Mouse (Mus musculus) embryonic stem cell, embryonic (primary cell): ENCODE data around the gene Ssmem1.

Experiments used
- CTCF ChIA-PET, 4 experiments: fragments of 300-600 bp in 2 of 4; fragments of 350-600 bp in 2 of 4; sonication (Branson Sonifier 250); formaldehyde crosslinking; loops; one replicate each; lab custom pipeline; 2022; ENCODE audit warnings: inconsistent platforms in 2 of 4; lab: Charles Lee
- POLR2A ChIA-PET, 4 experiments: fragments of 300-600 bp in 2 of 4; fragments of 350-600 bp in 2 of 4; sonication (Branson Sonifier 250); formaldehyde crosslinking; loops; one replicate each; lab custom pipeline; 2022; ENCODE audit warnings: antibody characterized with exemption in 4 of 4, inconsistent platforms in 1 of 4; lab: Charles Lee

The Ssmem1 gene

DNA sequence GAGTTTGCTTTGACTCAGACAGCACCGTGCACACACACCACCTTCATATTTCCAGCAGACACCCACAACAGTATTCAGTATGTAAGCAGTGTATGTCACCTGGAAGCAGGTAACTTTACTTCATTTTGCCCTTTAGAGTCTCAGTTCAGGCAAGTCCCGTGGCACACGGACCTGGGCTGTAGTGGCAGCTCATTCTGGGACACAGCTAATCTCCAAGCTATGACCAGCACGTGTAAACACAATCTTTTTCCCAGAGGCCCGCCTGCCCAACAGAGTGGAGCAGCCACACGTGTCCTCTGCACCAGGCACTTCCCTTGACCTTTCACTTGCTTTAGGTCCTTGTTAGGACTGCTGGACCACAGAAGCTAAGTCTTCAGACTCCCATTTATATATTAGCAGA lies 23.1 kb upstream of the Ssmem1 start:
- ChIA-PET POLR2A (interaction anchor here in 3 of 4 experiments (0.9 to 10.1 kb wide), 7 partner anchors 9 to 23 kb away, joined by 3 to 78 read pairs (median 4); partner anchors contain the start of genes Ssmem1 (in 2 of the 3) and Tmem209 (in 2 of the 3)), CTCF (no interaction called here)

DNA sequence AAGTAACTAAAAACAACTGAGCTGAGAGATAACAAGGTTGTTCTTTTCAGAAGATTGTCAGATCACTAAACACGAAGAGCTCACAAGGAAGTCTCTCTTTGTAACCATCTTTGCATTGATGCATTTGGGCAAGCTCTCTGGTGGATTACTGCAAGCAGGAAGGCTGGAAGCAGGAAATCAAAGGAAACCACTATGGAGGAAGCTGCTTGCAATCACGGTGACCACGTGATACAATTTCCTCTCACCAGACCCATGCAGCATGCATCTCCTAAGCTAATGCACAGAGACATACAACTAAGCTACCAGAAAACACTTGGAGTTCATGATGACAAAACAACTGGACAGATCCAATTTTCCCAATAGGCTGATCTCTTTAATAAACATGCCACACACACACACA lies 10.6 kb upstream of the Ssmem1 start:
- ChIA-PET CTCF (interaction anchor here in 3 of 4 experiments (0.6 to 0.7 kb wide), 3 partner anchors 10 to 900 kb away, joined by 3 to 4 read pairs (median 3); no protein-coding TSS in a partner anchor), POLR2A (interaction anchor here in 3 of 4 experiments (1.0 to 5.6 kb wide), 10 partner anchors 10 to 108 kb away, joined by 4 to 43 read pairs (median 6); partner anchors contain the start of genes Ssmem1 (in 3 of the 3), Tmem209 (in 3 of the 3) and Zc3hc1 (in 1 of the 3))

DNA sequence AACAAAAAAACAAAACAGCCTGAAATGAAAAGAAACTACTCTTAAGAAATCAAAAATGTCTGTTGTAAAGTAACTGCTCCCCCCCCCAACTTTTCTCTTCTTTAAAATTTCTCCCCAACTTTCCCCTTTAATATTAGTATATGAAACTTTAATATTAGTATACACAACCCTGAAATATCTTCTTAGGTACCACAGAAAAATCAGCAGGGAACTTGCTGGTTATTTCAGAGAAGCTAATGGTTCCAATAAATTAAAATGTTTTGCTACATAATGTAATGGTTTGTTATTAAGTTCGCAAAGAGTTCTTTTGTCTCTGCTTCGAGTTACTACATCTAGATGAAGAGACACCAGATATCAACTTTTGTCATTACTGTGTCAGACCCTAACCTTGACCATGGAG lies 825 bp upstream of the Ssmem1 start:
- CTCF ChIA-PET, result interaction anchor here in 2 of 4 experiments (0.5 to 2.0 kb wide), 6 partner anchors 27 to 474 kb away, joined by 3 to 7 read pairs (median 3); partner anchors contain the start of genes Cep41 (in 1 of the 2) and Klhdc10 (in 1 of the 2)
- POLR2A ChIA-PET, result interaction anchor here (0.8 to 7.1 kb wide), 90 partner anchors 7 to 862 kb away, joined by 3 to 78 read pairs (median 6); partner anchors contain the start of genes Zc3hc1 (in 3 of the 4), Cep41 (in 2 of the 4), Klhdc10 (in 2 of the 4) and Cpa4 (in 1 of the 4)

DNA sequence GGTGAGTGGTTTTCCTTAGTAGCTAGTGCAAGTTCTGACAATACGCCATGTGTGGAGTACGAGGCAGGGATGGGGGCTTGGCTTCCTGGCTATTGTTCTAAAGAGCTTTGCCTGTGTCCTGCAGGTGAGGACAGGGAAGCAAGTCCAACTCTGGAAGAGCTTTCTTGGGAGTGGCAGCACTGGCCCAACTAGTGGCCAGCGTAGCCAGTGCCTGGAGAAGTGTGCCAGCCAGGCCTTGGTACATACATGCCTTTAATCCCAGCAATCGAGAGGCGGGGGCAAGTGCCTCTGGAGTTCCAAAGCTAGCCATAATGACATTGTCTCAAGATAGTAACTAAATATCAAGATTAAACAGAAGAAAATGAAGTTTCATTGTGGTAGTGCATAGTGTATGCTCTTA lies 642 bp downstream of the Ssmem1 start:
- ChIA-PET CTCF (interaction anchor here in 3 of 4 experiments (0.6 to 2.0 kb wide), 10 partner anchors 12 to 1846 kb away, joined by 3 to 9 read pairs (median 3); no protein-coding TSS in a partner anchor), POLR2A (interaction anchor here (0.5 to 7.1 kb wide), 89 partner anchors 7 to 860 kb away, joined by 3 to 78 read pairs (median 5); partner anchors contain the start of genes Zc3hc1 (in 3 of the 4), Cep41 (in 2 of the 4), Klhdc10 (in 2 of the 4) and Cpa2 (in 1 of the 4))

DNA sequence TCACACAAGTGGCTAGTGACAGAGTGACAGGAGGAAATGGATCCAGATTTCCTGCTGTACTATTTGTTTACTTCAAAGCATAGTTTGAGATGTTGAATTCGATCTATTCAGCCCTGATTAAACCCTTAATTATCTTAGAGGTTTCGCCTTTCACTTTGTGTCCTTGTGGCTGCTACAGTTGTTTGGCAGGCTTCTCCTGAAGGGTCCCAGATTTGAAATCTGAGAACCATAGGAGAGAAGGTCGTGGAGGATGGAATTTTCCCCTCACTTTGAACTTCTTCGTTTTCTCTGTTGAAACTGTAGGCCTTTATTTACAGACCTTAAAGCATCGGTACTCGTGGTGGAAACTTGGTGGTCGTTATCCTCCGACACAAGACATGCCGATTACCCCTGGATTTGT lies 4.6 kb downstream of the Ssmem1 start:
- CTCF ChIA-PET, result no interaction called here
- POLR2A ChIA-PET, result interaction anchor here in 2 of 4 experiments (0.5 to 2.1 kb wide), 5 partner anchors 10 to 87 kb away, joined by 3 to 13 read pairs (median 5); no protein-coding TSS in a partner anchor

DNA sequence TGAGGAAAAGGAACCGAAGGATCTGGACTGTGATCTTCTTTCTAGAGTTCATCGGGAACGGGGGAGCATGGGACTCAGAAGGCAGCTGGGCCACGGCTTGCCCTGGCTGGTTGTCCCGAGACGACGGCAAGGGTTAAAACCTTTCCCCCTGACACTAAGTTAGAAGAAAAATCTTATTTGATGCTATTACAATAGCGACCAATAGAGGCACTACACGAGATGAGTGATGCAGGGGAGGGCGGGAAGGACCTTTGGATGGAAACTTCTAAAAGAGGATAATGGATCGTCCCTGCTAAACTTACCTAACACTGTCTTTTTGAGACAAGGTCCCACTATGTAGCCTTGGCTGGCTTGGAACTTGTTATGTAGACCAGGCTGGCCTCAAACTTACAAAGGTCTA lies 10.8 kb downstream of the Ssmem1 start:
- CTCF ChIA-PET, result interaction anchor here in 3 of 4 experiments (0.5 to 1.8 kb wide), 4 partner anchors 15 to 275 kb away, joined by 4 to 8 read pairs (median 5); no protein-coding TSS in a partner anchor
- POLR2A ChIA-PET, result interaction anchor here (0.6 to 3.6 kb wide), 8 partner anchors 9 to 59 kb away, joined by 3 to 37 read pairs (median 4); partner anchors contain the start of genes Ssmem1 (in 4 of the 4) and Tmem209 (in 4 of the 4)

DNA sequence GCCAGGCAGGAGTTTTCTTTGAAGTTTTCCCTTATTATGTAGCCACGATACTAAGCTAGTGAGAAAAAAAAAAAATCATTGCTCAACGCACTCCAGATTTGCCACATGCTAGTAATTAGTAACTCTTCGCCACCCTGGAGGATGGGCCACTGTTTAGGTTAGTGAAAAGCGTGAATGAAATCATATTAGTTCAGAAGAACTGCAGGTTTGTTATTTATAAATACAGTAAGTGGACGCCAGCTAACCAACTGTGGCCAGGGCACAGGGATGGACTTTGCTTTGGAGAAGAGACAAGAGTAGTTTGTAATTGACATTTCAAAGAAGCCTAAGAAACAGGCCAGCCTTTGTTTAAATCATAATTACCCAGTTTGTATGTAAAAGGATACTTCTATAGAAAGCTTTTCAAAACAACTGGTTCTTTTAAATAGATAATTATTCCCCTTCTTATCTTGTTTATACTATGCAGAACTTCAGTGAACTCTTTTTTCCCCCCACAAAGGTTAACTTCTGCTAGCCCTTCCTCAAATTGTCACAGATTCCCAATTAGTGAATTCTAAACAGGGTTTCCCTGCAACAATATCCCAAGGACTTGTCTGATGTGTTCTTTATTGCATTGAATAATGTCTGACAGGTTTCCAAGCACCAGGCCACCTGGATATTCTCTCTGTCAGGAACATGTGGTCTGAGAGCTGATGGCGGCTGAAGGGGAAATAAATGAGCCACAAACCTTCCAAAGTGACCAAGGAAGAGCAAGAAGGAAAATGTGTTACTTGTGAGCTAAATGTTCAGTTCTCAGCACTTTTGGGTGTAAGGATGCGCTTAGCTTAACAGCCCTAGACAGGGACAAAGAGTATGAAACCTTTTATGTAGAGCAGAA lies 16.0 kb downstream of the Ssmem1 start:
- POLR2A ChIA-PET, result interaction anchor here in 3 of 4 experiments (0.5 to 5.6 kb wide), 23 partner anchors 8 to 1149 kb away, joined by 3 to 67 read pairs (median 4); partner anchors contain the start of genes Ssmem1 (in 3 of the 3) and Tmem209 (in 2 of the 3)
- CTCF ChIA-PET, result interaction anchor here in 2 of 4 experiments (1.5 kb wide), 2 partner anchors 10 kb away, joined by 5 to 8 read pairs; no protein-coding TSS in a partner anchor

DNA sequence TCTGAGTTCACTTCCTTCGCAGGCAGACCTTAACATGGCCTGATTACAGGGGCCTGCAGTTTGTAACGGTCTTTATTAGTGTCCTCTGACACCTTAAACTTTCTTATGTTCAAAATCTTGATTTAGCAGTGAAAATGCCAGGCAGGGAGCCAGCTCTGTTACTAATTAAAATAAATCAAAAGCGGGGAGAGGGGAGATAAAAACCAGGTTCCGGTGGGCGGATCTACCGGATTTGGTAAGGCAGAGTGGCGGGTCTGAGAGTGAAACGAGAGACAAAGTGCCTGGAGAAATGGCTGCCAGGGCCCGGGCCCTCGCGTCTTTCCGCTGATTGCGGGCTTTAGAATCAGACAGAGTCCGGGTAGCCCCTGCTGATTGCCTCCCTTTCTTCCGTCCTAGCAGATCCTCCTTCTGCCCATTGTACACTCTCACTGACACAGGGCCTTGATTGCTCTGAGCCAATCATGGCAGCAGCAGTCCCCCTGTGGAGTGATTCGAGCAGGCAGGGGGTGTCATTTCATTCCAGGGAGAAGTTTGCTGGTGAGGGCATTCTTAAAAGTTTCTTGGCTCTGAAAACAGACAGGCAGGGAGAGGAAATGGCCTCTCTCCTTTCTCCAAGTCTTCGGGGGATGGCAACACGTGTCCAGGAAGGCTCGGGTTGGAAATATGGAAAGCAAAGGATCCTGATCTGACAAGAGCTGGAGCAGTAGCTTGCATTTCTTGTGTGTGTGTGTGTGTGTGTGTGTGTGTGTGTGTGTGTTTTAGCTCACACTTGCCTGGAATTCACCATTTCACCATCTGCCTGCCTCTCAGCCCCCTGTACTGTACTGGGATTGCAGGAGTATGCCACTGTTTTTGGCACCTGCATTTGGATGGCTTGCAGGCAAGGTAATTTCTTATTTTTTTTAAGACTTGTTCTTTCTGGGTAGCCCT lies 17.2 kb downstream of the Ssmem1 start:
- CTCF ChIA-PET, result interaction anchor here in 2 of 4 experiments (1.5 kb wide), 2 partner anchors 9 kb away, joined by 5 to 8 read pairs; no protein-coding TSS in a partner anchor
- POLR2A ChIA-PET, result interaction anchor here in 3 of 4 experiments (0.6 to 5.6 kb wide), 25 partner anchors 9 to 1150 kb away, joined by 3 to 67 read pairs (median 4); partner anchors contain the start of genes Ssmem1 (in 3 of the 3) and Tmem209 (in 2 of the 3)

DNA sequence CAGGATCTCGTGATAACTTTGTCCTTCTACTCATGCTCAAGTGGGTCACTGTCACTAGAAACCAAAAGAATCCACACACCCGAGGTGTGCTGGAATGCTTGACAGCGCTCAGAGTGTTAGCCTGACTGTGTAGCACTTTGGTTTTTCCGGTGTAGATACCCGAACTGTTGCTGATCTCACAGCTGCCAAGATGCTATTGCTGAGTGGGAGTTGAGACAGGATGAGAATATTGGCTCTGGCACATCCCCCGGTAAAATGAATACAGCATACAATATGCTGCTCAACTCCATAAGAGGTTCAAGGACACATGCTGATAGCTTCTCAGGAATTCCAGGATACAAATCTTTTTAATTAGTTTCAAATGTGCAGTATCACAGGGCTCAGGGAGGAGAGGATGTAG lies 19.2 kb downstream of the Ssmem1 start:
- POLR2A ChIA-PET, result interaction anchor here in 3 of 4 experiments (0.6 to 5.6 kb wide), 9 partner anchors 8 to 509 kb away, joined by 3 to 67 read pairs (median 3); partner anchors contain the start of genes Ssmem1 (in 2 of the 3), Tmem209 (in 2 of the 3) and Klhdc10 (in 1 of the 3)
- CTCF ChIA-PET, result interaction anchor here in 2 of 4 experiments (0.6 to 1.3 kb wide), 2 partner anchors 454 to 504 kb away, joined by 3 to 8 read pairs; no protein-coding TSS in a partner anchor

DNA sequence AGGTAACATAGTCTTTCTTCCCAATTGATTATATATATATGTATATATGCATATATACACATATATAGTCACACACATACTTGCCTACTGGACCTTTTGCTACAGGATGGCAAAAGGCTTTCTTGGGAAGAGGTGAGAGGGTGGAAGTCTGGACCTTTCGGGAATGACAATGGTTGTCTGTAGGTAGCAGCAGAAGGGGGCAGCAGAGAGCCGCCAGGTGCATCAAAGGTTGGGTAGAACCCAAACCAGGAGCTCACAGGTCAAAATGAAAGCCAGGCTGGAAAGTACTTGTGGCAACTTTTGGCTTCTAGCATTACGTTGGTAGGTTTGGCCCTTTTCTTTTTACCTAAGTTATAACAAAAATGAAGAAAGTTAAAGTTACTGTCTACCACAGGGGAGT lies 25.7 kb downstream of the Ssmem1 start:
- ChIA-PET CTCF (interaction anchor here (0.5 to 1.6 kb wide), 64 partner anchors 9 to 959 kb away, joined by 3 to 21 read pairs (median 4); partner anchors contain the start of genes Ssmem1 (in 2 of the 4), Tmem209 (in 2 of the 4) and Cep41 (in 1 of the 4)), POLR2A (interaction anchor here in 3 of 4 experiments (0.6 to 1.3 kb wide), 10 partner anchors 12 to 591 kb away, joined by 3 to 6 read pairs (median 4); partner anchors contain the start of genes Cep41 (in 1 of the 3), Ssmem1 (in 1 of the 3) and Tmem209 (in 1 of the 3))

DNA sequence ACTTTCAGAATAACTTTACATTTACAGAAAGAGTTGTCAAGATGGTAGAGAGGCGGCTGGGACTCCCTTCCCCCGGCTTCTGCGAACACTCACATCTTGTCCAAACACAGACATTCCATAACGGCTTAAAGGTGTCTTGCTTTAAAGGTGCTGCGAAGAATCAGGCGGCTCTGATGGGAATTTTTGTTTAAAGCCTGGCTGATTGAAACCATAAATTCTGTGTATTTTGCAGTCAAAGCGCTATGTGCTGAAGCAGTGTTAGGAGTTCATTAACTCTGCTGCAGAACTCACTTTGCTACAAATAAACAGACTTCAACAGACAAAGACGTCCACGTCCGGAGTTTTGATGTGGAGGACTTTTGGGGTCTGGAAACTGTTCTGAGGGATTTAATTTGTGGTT lies 28.6 kb downstream of the Ssmem1 start:
- CTCF ChIA-PET, result interaction anchor here in 1 of 4 experiments (1.0 kb wide), 1 partner anchor 444 kb away, joined by 5 read pairs; no protein-coding TSS in a partner anchor

DNA sequence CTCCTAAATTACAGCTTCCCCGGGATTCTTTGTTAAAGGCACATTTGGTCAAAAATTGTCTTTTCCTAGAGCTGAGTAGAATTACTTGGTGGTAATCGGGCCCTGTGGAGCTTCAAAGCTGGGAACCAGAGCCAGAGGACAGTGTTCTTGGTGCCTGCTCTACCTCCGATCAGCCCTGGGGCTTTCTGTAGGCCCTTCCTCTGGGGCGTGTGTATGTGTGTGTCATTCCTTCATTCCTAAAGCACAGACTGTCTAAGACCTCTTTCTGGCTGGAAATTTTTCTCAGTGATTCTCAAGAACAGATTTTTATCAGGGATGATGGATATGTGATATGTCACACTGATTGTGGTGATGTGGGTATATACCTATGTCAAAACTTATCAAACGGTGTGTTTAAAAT lies 29.2 kb downstream of the Ssmem1 start:
- POLR2A ChIA-PET, result interaction anchor here in 1 of 4 experiments (0.6 to 1.9 kb wide), 3 partner anchors 14 to 67 kb away, joined by 3 to 9 read pairs (median 4); partner anchors contain the start of genes Ssmem1 and Tmem209
- CTCF ChIA-PET, result interaction anchor here in 2 of 4 experiments (1.0 to 1.1 kb wide), 2 partner anchors 444 to 494 kb away, joined by 3 to 5 read pairs; no protein-coding TSS in a partner anchor

More for the DNA sequence above, 28.6 kb downstream of the Ssmem1 start:
- POLR2A ChIA-PET, result interaction anchor here in 1 of 4 experiments (0.6 to 1.9 kb wide), 3 partner anchors 15 to 418 kb away, joined by 3 to 9 read pairs (median 4); partner anchors contain the start of genes Ssmem1 and Tmem209

DNA sequence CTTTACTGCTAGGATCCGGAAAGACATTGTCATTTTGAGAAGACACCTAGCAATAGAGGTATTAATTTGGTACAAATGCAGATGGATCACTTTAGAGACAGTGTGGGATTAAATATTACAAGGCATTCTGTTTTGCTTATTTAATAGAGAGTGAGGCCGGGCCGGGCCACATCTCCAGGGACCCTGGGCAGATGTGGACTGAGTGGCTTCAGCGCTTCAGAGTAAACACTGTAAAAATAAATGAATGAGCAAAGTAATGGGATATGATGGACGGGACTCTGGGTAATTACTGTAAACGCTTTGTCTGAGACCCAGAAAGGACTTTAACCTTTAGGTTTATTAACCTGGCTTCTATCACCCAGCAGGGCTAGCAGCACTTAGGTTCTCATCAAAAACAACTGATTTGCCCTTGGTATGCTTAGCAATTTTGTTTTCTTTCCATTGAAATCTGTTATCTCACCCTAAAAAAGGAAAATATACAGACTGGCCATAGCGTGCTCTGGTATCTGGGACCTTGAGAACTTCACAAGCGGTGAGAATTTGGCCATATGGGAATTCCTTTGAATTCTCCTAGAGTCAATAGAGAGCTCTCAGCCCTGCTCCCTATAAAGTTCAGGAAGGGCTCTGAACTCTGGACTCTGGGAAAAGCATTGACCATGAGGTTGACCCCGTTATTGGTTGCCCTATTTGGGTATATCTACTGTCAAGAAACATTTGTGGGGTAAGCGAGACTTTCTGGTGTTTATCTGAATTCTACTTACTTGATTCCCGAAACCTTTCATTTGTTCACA lies 31.6 kb downstream of the Ssmem1 start, which contains the start of gene Cpa2:
Gene Cpa2 (plus strand): TSS at position 574 of the 791 bp plus-strand sequence.
- POLR2A ChIA-PET, result interaction anchor here in 1 of 4 experiments (0.7 to 1.4 kb wide), 2 partner anchors 31 kb away, joined by 3 read pairs; partner anchors contain the start of genes Ssmem1 and Tmem209
- CTCF ChIA-PET, result no interaction called here

DNA sequence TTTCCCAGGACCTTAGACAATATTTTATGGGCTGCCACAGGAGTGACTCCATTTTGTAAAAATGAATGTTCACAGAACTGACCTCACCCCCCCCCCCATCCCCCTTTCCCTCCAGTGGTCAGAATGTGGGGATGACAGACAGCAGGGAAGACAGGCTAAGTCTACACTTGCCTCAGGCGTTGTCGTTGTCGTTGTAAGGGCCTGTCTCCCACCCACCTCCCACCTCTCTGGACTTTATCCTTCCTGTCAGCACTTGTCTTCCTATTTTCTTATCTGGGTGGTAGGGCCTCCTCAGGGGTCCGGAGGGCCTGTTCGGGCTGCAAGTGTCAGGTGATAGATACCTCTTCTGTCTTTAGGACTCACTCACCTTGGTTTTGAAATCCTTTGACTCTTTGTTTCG lies 32.6 kb downstream of the Ssmem1 start:
- POLR2A ChIA-PET, result interaction anchor here in 1 of 4 experiments (0.6 to 1.4 kb wide), 2 partner anchors 32 to 690 kb away, joined by 3 to 5 read pairs; partner anchors contain the start of genes Ssmem1 and Tmem209
- CTCF ChIA-PET, result no interaction called here

DNA sequence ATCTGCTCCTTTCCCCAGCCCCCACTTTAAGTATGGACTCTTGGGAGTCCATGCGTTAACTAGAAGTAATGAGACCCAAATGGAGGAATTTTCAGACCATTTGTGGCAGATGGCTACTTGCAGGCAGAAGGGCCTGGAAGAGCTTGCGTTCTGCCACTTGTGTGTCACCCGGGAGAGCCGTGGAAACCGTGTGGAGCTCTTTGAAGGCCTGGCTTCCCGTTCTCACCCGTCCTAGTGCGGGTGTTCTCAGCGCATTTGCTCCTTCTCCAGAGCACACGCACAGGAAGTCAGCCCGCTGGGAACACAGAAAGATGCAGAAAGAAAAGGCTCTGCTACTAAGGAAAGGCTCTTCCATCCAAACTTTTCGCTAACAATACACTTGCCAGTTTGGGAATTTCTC lies 33.4 kb downstream of the Ssmem1 start:
- POLR2A ChIA-PET, result interaction anchor here (0.5 to 1.4 kb wide), 7 partner anchors 9 to 197 kb away, joined by 3 to 5 read pairs (median 3); partner anchors contain the start of genes Ssmem1 (in 1 of the 4) and Tmem209 (in 1 of the 4)
- CTCF ChIA-PET, result interaction anchor here in 2 of 4 experiments (0.6 to 1.4 kb wide), 2 partner anchors 8 to 468 kb away, joined by 4 to 10 read pairs; no protein-coding TSS in a partner anchor
